In genomic region chr1:44041797-44042554, GRCm38 (mm10) we compare ENCODE assay signal across 8 mouse cellular contexts. TPM values are rescaled to one million over a fixed set of nuclear protein-coding genes. Genes with fewer than 3 reads are reported as not detected.
A peak's percentile ranks its signal among the peaks of the same experiment; 100 is the strongest.
DNase-seq lines count a peak whose midpoint lies in the region; ATAC-seq and TF ChIP-seq lines count a peak whose summit lies in the region.

No protein-coding gene starts in this region.

- peak overlapping the region; percentile 54 for H3K4me3 ChIP-seq in embryonic facial prominence, embryonic 10.5 days
- H3K4me3 ChIP-seq in heart, embryonic 12.5 days: peak overlapping the region; percentile 57
- H3K4me3 ChIP-seq in kidney, embryonic 14.5 days (ENCODE audit: low read length): peak overlapping the region; percentile 48
- H3K4me3 ChIP-seq in liver, embryonic 11.5 days (ENCODE audit: low read depth, low read length): peak overlapping the region; percentile 53
- peak overlapping the region; percentile 14 for H3K4me3 ChIP-seq in myocyte

- H3K79me2 ChIP-seq in myocyte (ENCODE audit: control insufficient read depth, insufficient read depth): no peaks in the 10 kb centered on the region

- peak overlapping the region; percentile 75 for H3K4me2 ChIP-seq in heart, embryonic 12.5 days
- H3K4me2 ChIP-seq in kidney, embryonic 14.5 days (replicated peaks; ENCODE audit: low read depth, low read length): peak overlapping the region; percentile 78
- H3K4me2 ChIP-seq in liver, embryonic 11.5 days: peak overlapping the region; percentile 79
- peak overlapping the region; percentile 84 for H3K4me2 ChIP-seq in myocyte (ENCODE audit: low read depth)

- no peak for ATAC-seq in heart, embryonic 12.5 days (ENCODE audit: insufficient number of reproducible peaks, low FRiP score)
- peak; percentile 81 for ATAC-seq in kidney, embryonic 14.5 days (ENCODE audit: low FRiP score, low TSS enrichment)
- ATAC-seq in liver, embryonic 11.5 days (replicated peaks; ENCODE audit: low FRiP score): peak; percentile 43

- TF ChIP-seq POLR2A in myocyte (IDR thresholded peaks at IDR 0.05; ENCODE audit: insufficient read length, low read depth): no peak

- H3K27ac ChIP-seq in embryonic facial prominence, embryonic 10.5 days (replicated peaks): peak overlapping the region; percentile 77
- no peak overlapping the region for H3K27ac ChIP-seq in heart, embryonic 12.5 days (ENCODE audit: poor library complexity, severe bottlenecking)
- no peak overlapping the region for H3K27ac ChIP-seq in kidney, embryonic 14.5 days (ENCODE audit: low read depth, low read length)
- no peak overlapping the region for H3K27ac ChIP-seq in liver, embryonic 11.5 days (ENCODE audit: low read depth, low read length)

- H3K36me3 ChIP-seq in embryonic facial prominence, embryonic 10.5 days (replicated peaks): no peaks in the 10 kb centered on the region
- H3K36me3 ChIP-seq in heart, embryonic 12.5 days: no peaks in the 10 kb centered on the region
- H3K36me3 ChIP-seq in kidney, embryonic 14.5 days (ENCODE audit: control insufficient read depth, insufficient read depth, low read length): no peaks in the 10 kb centered on the region
- no peaks in the 10 kb centered on the region for H3K36me3 ChIP-seq in liver, embryonic 11.5 days (ENCODE audit: control insufficient read depth, insufficient read depth, low read length)
- no peaks in the 10 kb centered on the region for H3K36me3 ChIP-seq in myocyte (ENCODE audit: control insufficient read depth, insufficient read depth)

- DNase-seq in CD4-positive helper T cell, adult 2 months (ENCODE audit: low read depth, low spot score): peak; percentile 80
- peak; percentile 79 for DNase-seq in adrenal gland, postnatal 14 days
- peak; percentile 69 for DNase-seq in embryonic facial prominence, embryonic 10.5 days (ENCODE audit: low spot score)
- DNase-seq in liver, embryonic 11.5 days (ENCODE audit: low spot score): peak; percentile 39
- peak; percentile 77 to 78 for DNase-seq in spleen, postnatal 36 days (ENCODE audit: low spot score in 2 of 2)

- no peak overlapping the region for H3ac ChIP-seq in myocyte (ENCODE audit: control insufficient read depth, insufficient read length)

- no peaks in the 10 kb centered on the region for H3K9me3 ChIP-seq in embryonic facial prominence, embryonic 10.5 days
- H3K9me3 ChIP-seq in heart, embryonic 12.5 days (replicated peaks): no peaks in the 10 kb centered on the region
- H3K9me3 ChIP-seq in kidney, embryonic 14.5 days (ENCODE audit: control insufficient read depth, low read length): no peaks in the 10 kb centered on the region
- H3K9me3 ChIP-seq in liver, embryonic 11.5 days (ENCODE audit: control insufficient read depth, low read length): no peaks in the 10 kb centered on the region

- H3K9ac ChIP-seq in heart, embryonic 12.5 days: peak overlapping the region; percentile 65
- peak overlapping the region; percentile 60 for H3K9ac ChIP-seq in kidney, embryonic 14.5 days (ENCODE audit: low read depth, low read length)
- peak overlapping the region; percentile 56 for H3K9ac ChIP-seq in liver, embryonic 11.5 days (ENCODE audit: low read depth, low read length)

- 1% methylated on average over 17 of the region's 17 CpGs for WGBS in embryonic facial prominence, embryonic 10.5 days
- WGBS in heart, embryonic 12.5 days: 1% methylated on average over 17 of the region's 17 CpGs
- WGBS in kidney, embryonic 14.5 days: under 1% methylated on average over 17 of the region's 17 CpGs
- 2% methylated on average over 17 of the region's 17 CpGs for WGBS in liver, embryonic 11.5 days

- no peaks in the 10 kb centered on the region for H3K27me3 ChIP-seq in embryonic facial prominence, embryonic 10.5 days (replicated peaks; ENCODE audit: low read depth, poor library complexity, severe bottlenecking)
- H3K27me3 ChIP-seq in heart, embryonic 12.5 days (replicated peaks): no peaks in the 10 kb centered on the region
- no peaks in the 10 kb centered on the region for H3K27me3 ChIP-seq in kidney, embryonic 14.5 days (ENCODE audit: control insufficient read depth, insufficient read depth, low read length)
- H3K27me3 ChIP-seq in liver, embryonic 11.5 days (replicated peaks; ENCODE audit: control insufficient read depth, insufficient read depth, low read length): no peaks in the 10 kb centered on the region
- H3K27me3 ChIP-seq in myocyte (ENCODE audit: control insufficient read depth, insufficient read depth, insufficient read length): peaks cover 4% of the 10 kb centered on the region

- peaks cover 7% of the 10 kb centered on the region for H3K4me1 ChIP-seq in embryonic facial prominence, embryonic 10.5 days
- H3K4me1 ChIP-seq in heart, embryonic 12.5 days (replicated peaks): no peaks in the 10 kb centered on the region
- no peaks in the 10 kb centered on the region for H3K4me1 ChIP-seq in kidney, embryonic 14.5 days (ENCODE audit: control insufficient read depth, insufficient read depth, low read length)
- H3K4me1 ChIP-seq in liver, embryonic 11.5 days (replicated peaks; ENCODE audit: control insufficient read depth, insufficient read depth, low read length): no peaks in the 10 kb centered on the region

TF ChIP-seq in myocyte, 11 proteins besides CTCF, POLR2A, EP300 and RAD21:
- TF ChIP-seq TCF3 (IDR thresholded peaks at IDR 0.05; ENCODE audit: insufficient read length, low read depth) (no peak), E2F4 (IDR thresholded peaks at IDR 0.05; ENCODE audit: insufficient read depth) (no peak), USF1 (IDR thresholded peaks at IDR 0.05; ENCODE audit: low read depth) (no peak), POLR2AphosphoS2 (IDR thresholded peaks at IDR 0.05; ENCODE audit: insufficient read length, low read depth) (no peak)

RNA-seq across cellular contexts. Expression of gene Gm8251, which starts 19.8 kb away (rescaled TPM):
- 0.08 TPM in 1 of 2 replicates, not detected in the other for total RNA-seq in adrenal gland, postnatal 14 days (2021)
- polyA plus RNA-seq in embryonic facial prominence, embryonic 10.5 days (2016; fragmentation: Nextera tagmentation; extraction: Ambion mirVana): 0.19 and 0.24 TPM in 2 replicates
- 0.06 TPM in 1 of 2 replicates, not detected in the other for polyA plus RNA-seq in heart, embryonic 12.5 days (2016; fragmentation: Nextera tagmentation; extraction: Ambion mirVana)
- 0.09 and 0.14 TPM in 2 replicates for polyA plus RNA-seq in kidney, embryonic 14.5 days (2014; fragmentation: Nextera tagmentation; extraction: Ambion mirVana)
- 0.09 and 0.21 TPM in 2 replicates for polyA plus RNA-seq in liver, embryonic 11.5 days (2014; fragmentation: Nextera tagmentation; extraction: Ambion mirVana)
- not detected for polyA plus RNA-seq in myocyte (2012; fragmentation: generic; extraction: Trizol)

RNA-seq across cellular contexts. Expression of gene Mettl21c, which starts 22.1 kb away (rescaled TPM):
- total RNA-seq in adrenal gland, postnatal 14 days (2021): not detected in 2 replicates
- 0.61 and 0.75 TPM in 2 replicates for polyA plus RNA-seq in embryonic facial prominence, embryonic 10.5 days (2016; fragmentation: Nextera tagmentation; extraction: Ambion mirVana)
- 0.39 and 0.43 TPM in 2 replicates for polyA plus RNA-seq in heart, embryonic 12.5 days (2016; fragmentation: Nextera tagmentation; extraction: Ambion mirVana)
- 0.41 and 0.43 TPM in 2 replicates for polyA plus RNA-seq in kidney, embryonic 14.5 days (2014; fragmentation: Nextera tagmentation; extraction: Ambion mirVana)
- polyA plus RNA-seq in liver, embryonic 11.5 days (2014; fragmentation: Nextera tagmentation; extraction: Ambion mirVana): 0.04 and 0.68 TPM in 2 replicates
- polyA plus RNA-seq in myocyte (2012; fragmentation: generic; extraction: Trizol): 0.05 TPM
